Mouse (Mus musculus): Measurements from ENCODE around the gene Gm11084. TPM values are rescaled to one million over a fixed set of nuclear protein-coding genes. Genes with fewer than 3 reads are reported as not detected.
"Not testable (repeated sequence)": the region's sequence is repeated elsewhere in the genome, so short reads cannot be mapped to it uniquely, and the experiment has no call there.

Gm11084 gene
- total RNA-seq, 2 experiments from 2014 or later: not detected

DNA sequence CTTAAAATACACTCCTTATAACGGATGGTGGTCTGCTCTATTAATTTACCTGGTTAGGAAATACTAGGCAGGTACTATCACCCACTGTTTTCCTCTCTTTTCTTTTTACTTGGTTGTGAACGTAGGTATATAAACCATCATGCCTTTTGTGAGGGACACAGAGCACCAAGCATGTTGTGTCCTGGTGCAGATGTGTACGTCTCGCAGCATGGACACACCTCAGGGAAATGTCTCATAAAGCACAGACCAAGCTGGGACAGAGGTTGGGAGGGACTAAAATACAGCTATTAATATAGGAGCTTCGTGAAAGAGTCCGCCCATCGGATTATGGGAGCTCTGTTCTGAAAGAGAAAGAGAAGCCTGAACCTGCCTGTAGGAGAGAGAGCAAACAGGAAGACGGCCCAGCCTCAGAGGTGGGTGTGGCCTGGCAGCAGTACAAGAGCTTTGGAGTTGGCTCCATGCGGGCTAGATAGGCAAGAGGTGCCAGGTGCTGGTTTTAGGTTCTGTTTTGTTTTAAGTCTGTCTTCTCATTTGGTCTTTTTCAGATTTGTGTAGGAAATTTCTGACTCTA lies 10.4 kb upstream of the Gm11084 start:
- intact Hi-C loops (cut with DNase I): no loop called here
- DNase-seq (ENCODE audit: low spot score in 2 of 2): no peak

DNA sequence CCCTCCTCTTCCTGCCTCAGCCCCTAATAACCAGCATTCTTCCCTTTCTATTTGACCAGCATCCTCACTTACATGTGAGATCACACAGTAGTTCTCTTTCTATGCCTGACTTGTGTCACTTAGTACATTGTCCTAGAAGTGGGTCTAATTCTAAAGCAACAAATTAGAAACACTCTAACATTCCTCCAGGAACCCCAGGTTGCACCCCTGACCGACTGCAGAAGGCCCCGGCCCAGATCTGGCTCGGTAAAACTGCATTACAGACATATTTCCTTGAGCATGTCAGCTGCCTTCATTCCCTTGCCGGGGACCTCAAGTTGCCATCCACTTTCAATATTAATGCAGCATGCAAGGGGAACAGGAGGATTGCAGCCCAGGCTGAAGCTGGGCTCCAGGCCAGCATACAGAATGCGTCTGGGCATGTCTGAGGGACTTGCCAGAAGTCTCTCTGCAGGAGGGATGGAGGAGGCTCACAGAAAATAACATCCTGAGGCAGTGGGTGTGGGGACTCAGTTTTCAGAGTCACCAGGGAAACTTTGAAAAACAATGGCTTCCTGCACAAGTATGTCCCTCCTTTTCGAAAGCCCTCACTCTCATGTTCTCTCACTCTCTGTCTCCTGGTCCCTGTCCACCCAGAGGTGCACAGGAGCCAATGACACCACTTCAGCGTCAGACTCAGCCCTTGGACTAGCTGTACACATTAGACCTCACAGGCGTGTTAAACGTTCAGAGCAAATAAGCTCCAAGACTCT lies 9.0 kb upstream of the Gm11084 start:
- peak; percentile 66 to 68 for DNase-seq (ENCODE audit: low spot score in 2 of 2)
- intact Hi-C loops (cut with DNase I): no loop called here

DNA sequence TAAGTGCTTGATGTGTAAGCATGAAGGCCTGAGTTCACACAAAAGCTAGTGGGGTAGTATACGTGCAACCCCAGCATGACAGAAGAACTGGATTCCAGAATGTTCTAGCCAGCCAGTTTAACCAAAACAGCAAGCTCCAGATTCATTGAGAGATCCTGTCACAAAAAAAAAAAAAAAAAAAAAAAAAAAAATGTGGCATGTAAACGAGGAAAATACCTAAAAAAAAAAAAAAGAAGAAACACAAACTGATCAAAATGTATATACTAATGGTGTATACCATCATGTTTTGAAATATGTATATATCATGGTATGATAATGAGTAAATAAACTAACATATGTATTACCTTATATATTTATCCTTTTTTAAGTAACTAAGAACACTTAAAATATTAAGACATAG lies 7.6 kb upstream of the Gm11084 start:
- intact Hi-C loops (cut with DNase I): no loop called here
- no peak for DNase-seq (ENCODE audit: low spot score in 2 of 2)

DNA sequence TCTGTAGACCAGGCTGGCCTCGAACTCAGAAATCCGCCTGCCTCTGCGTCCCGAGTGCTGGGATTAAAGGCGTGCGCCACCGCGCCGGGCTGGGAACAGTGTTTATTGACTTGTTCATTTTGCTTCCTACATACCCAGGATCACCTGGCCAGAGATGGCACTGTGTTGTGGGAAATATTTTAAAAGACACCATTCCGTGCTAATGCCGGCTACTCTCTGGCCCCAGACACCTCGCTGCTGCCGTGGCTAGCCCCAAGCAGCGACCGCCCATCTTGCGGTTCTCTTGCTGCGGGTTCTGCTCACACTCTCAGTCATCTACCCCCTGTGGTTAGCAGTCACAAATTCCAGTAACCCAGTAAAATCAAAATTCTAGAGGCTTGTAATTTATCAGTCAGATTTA lies 6.0 kb upstream of the Gm11084 start:
- DNase-seq (ENCODE audit: low spot score in 2 of 2): no peak

DNA sequence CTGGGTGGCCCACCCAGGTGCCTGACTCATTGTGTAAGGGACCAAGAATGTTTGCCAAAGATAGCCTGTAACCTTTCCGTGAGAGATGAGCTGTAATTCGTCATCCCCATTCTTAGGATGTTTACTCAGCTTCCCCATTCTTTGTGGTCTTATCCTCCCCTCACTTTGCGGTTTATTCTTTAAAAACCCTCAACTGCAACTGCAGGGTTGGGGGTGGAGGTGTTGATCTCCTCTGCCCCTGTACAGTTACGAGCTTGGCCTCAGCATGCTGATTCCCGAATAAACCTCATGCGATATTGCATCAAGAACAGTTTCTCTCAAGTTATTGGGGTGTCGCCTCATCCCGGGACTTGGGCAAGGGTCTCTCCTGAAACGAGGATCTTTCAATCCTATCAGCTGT lies 2.4 kb upstream of the Gm11084 start:
- DNase-seq (ENCODE audit: low spot score in 2 of 2); intact Hi-C loops (cut with DNase I): not testable (repeated sequence)

More for the DNA sequence above, 6.0 kb upstream of the Gm11084 start:
- intact Hi-C loops (cut with DNase I): no loop called here

DNA sequence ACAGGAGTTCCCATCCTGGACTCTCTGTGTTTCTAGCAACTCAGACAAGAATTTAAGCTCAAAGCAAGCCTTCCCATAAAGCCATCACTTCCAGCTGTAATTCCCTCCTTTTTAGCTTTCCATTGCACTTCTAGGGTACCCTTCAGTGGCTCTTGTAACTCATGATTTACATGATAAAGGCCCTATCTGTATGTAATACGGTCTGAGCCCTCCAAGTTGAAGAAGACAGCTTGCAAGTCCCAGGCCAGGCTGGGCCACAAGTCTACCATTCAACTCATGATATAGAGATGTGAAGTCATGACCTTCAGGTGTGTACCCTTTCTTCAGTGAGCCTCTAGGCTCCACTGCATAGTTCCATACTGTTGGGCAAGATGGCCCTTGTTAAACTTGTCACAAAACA lies 1.0 kb downstream of the Gm11084 start:
- intact Hi-C loops (cut with DNase I): no loop called here
- no peak for DNase-seq (ENCODE audit: low spot score in 2 of 2)

DNA sequence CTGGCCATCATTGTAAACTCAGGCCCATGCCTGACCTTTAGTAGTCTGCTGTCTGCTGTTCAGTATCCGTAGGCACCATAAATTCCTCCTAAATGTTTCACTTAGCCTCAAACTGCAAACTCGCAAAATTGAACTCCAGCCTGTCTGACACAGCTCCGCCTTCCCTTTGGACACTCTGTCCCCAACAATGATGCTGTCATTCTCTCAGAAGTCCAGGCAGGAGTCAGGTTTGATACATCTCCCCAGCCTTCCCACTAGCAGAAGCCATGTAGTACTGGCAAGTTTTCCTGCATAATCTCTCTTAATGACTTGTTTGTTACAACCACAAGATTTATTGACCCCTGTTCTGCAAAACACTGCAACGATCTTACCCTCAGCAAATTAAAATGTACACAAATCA lies 1.7 kb downstream of the Gm11084 start:
- DNase-seq (ENCODE audit: low spot score in 2 of 2): no peak
- intact Hi-C loops (cut with DNase I): loop anchor here (5.0 kb wide), 1 partner anchor 468 kb away; no protein-coding TSS in a partner anchor

DNA sequence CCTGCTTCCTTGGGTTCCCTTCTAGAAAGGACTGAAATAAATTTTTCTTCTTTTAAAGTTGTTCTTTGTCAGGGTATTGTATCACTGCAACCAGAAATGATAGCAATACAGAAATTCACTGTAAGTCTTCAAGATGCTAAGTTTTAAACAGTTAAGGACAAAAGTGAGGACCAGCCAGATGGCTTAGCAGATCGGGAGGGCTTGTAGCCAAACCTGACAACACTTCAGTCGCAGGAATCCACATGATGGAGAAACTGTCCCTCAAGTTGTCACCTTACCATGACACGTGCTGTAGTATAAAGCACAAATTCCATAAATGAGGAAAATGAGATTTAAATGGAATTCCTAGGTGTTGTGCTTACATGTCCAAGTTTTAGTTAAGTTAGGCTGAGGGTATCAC lies 3.3 kb downstream of the Gm11084 start:
- intact Hi-C loops (cut with DNase I): loop anchor here (5.0 kb wide), 1 partner anchor 466 kb away; no protein-coding TSS in a partner anchor
- DNase-seq (ENCODE audit: low spot score in 2 of 2): no peak

DNA sequence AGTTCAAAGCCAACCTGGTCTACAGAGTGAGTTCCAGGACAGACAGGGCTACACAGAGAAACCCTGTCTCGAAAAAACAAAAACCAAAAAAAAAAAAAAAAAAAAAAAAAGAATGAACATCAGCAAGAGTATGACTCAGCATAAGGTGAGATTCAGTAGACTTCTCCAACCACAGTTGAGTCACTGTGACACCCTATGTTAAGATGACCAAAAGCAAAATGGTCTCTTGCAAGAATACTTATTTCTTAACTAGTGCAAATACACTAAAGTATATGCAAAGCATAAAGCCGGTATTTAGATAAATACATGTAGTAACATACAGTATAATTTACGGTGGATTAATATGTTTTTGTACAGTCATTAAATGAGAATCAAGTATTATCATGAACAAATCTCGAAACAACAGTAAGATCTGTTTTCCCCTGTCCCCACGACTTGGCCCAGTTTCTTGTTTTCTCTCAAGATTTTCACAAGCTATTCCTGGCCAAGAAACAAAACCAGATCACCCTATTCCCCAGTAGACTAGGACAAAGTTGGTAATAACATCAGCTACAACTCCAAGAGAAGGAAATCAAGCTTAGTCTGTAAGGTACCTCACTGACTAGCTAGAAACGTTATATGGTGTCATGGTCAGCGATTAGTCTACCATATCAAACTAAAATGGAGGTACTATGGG lies 4.3 kb downstream of the Gm11084 start:
- intact Hi-C loops (cut with DNase I): loop anchor here (5.0 kb wide), 1 partner anchor 465 kb away; no protein-coding TSS in a partner anchor

DNA sequence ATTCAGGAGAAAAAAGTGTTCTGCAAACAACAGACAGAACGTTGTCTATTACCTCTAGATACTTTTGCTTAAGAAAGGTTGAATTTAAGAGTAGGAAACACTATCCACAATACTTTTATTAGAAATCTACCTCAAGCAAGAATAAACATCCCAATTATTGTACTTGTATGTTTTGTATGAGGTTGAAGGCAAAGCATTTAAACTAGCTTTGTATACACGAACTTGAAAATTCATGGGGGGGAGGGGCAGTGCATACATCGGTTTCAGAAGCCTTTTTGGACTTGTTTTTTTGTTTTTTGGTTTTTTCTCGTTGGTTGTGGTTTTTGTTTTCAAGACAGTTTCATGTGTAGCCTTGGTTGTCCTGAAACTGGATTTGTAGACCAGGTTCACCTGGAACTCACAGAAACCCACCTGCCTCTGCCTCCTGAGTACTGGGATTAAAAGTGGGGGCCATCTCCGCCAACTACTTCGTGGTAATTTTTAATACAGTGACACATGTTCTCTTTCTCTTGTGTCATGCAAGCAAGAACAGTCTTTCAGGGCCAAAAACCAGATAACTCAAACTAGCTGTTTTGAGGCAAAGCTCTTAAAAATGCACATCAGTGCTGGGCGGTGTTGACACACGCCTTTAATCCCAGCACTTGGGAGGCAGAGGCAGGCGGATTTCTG lies 4.9 kb downstream of the Gm11084 start:
- intact Hi-C loops (cut with DNase I): loop anchor here (5.0 kb wide), 1 partner anchor 464 kb away; no protein-coding TSS in a partner anchor
- DNase-seq (ENCODE audit: low spot score in 2 of 2): no peak

More for the DNA sequence above, 4.3 kb downstream of the Gm11084 start:
- DNase-seq (ENCODE audit: low spot score in 2 of 2): no peak

DNA sequence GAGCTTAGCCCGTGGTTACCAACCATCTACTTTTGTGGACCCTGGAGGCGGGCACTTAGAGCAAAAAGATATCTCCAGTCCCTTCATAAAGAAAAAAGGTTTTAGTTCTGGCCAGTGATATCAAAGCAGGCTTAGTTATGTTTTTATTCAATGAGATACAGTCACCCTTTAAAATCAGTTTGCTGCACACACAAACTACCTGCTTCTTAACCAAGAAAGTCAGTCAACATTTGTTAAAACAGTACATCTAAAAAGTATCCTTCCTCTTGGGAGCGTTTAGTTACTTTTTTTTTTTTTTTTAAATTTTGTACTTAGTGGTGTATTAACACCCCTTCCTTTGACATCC lies 5.5 kb downstream of the Gm11084 start:
- DNase-seq (ENCODE audit: low spot score in 2 of 2): no peak
- intact Hi-C loops (cut with DNase I): loop anchor here (5.0 kb wide), 1 partner anchor 464 kb away; no protein-coding TSS in a partner anchor

DNA sequence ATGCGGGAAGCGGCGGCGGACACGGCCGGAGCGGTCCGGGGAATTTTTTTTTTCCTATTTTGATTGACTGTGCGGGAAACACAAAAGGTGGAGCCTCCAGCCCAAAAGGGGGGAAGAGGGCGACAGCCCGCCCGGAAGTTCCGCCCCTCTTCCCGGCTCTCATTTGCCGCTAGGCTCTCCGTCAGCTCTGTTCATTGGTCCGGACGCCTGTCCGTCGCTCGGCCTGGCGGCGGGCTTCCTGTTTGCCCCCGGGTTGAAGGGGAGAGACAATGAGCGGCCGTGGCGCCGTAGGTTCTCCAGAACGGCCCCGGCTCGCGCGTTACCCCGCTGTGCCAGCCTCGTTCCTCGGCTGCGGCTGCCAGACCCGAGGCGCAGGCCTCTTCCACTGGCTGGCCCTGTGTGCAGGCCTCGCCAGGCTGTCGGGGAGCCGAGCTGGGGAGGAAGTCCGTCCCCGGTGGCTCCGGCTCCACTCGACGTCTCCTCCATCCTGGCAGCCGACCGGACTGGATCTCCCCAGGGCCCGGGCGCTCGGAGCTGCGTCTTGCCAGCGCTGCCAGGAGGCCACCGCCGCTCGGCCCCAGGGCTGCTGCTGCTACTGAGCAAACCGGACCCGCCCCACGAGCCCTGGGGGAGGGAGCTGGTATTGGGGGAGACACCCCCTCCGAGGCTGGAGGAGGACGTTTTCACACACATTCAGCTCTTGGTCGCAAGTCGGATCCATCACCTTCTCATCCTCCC lies 6.0 kb downstream of the Gm11084 start, which contains the start of gene Sp3:
TSS of gene Sp3 (minus strand) at position 110 of the 738 bp plus-strand sequence.
- peak; percentile 97 for DNase-seq (ENCODE audit: low spot score in 2 of 2)
- intact Hi-C loops (cut with DNase I): loop anchor here (5.0 kb wide), 1 partner anchor 463 kb away; no protein-coding TSS in a partner anchor

DNA sequence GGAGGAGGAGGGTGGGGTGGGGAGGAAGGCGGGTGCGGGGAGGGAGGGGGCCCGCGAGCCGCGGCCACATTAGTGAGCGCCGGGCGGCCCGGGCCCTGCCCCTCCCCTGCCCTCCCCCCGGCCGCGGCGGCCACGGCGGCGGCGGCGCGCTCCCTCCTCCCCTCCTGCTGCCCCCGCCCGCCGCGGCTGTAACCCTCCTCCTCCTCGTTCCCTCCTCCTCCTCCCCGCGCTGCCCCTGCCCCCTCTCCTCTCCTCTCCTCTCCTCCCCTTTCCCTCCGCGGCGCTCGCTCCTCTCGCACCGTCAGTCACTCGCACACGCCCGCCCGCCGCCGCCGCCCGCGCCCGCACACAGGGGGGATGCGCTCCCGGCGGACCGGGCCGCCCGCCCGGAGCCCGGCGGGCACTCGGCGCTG lies 6.9 kb downstream of the Gm11084 start:
- peak; percentile 71 to 81 for DNase-seq (ENCODE audit: low spot score in 2 of 2)

DNA sequence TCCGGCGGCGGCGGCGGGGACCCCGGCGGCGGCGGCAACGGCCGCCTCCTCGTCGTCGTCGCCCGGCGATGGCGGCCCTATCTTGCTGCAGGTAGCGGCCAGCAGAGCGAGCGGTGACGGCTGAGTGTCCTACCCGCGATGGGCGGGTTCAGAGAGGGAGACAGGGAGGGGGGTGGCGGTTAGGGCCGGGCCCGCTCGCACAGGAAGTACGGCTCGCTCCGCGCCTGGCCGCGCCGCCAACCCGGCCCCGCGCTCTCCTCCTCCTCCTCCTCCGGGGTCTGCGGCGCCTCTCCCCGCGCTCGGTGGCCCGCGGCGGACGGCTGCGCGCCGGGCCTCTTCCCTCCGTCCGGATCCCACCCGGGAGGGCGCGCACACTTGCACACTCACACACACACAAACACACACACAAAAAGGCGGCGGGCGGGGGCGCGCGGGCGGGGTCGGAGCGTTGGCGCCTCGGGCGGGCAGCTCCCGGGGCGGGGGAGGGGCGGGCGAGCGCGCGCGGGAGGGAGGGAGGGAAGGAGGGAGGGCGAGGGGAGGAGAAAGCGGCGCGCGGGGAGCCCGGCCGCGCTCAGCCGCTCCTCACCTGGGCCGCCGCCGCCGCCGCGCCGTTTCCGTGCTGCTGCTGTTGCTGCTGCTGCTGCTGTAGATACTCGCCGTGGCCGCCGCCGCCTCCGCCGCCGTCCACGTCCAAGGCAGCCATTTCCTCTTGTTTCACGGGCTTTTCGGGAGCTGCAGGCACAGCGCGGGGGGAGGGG lies 7.4 kb downstream of the Gm11084 start:
- intact Hi-C loops (cut with DNase I): loop anchor here (5.0 kb wide), 1 partner anchor 298 kb away; no protein-coding TSS in a partner anchor
- peak; percentile 87 for DNase-seq (ENCODE audit: low spot score in 2 of 2)

More for the DNA sequence above, 6.9 kb downstream of the Gm11084 start:
- intact Hi-C loops (cut with DNase I): loop anchor here (5.0 kb wide), 2 partner anchors 298 to 462 kb away; no protein-coding TSS in a partner anchor

DNA sequence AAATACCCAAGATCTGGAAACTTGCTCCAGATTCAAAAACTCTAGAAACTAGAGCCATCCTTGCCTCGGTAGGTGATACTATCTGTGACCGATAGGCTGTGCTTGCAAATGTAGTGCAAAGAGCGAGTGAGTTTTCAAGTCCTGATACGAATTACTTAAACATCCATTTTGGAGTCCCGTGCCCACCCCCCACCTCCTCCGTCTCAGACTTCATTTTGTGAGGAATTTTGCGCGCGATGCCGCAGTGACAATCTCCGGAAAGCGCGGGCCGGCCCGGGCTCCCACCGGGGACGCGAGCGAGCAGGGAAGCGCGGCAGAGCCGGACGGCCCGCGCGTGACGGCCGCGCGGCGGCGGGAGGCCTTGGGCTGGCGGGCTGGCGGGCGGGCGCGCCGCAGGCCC lies 8.0 kb downstream of the Gm11084 start:
- DNase-seq (ENCODE audit: low spot score in 2 of 2): no peak
- intact Hi-C loops (cut with DNase I): loop anchor here (5.0 kb wide), 1 partner anchor 299 kb away; no protein-coding TSS in a partner anchor

DNA sequence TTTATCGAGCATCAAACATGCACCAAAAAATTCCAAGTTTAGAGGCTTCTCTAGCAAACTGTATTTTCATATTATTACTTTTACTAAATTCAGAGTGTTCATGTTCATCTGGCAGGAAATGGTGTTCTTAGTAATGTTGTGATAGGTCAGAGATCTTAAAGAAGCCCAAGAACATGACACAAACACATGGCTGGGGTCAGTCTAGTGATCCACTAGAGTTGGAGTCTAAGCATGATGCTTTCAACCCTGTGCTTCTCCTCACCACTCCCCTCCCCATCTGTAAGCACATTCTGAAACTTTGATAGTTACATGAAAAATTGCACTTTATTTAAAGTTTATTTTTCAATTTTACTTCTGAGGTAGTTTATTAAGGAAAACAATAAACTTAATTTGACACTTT lies 9.2 kb downstream of the Gm11084 start:
- intact Hi-C loops (cut with DNase I): loop anchor here (5.0 kb wide), 1 partner anchor 300 kb away; no protein-coding TSS in a partner anchor

DNA sequence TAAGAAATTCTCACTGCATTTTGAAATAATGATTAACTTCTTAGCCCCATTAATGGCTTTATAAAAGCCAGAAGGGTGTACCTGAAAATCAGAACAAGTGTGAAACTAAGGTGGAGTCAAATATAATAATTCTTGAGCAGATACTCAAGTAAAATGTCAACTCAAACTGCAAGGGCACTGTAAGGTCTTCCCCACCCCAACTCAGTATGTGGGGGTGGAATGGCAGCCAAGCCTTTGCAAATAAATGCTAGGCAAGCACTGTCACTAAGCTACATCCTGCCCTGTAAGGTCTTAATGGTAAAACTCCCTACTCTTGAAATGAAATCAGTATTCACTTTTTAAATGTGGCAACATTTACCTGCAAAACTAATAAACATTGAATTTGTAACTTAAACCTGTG lies 10.5 kb downstream of the Gm11084 start:
- DNase-seq (ENCODE audit: low spot score in 2 of 2): no peak
- intact Hi-C loops (cut with DNase I): loop anchor here (5.0 kb wide), 1 partner anchor 301 kb away; no protein-coding TSS in a partner anchor

More for the DNA sequence above, 9.2 kb downstream of the Gm11084 start:
- DNase-seq (ENCODE audit: low spot score in 2 of 2): no peak

DNA sequence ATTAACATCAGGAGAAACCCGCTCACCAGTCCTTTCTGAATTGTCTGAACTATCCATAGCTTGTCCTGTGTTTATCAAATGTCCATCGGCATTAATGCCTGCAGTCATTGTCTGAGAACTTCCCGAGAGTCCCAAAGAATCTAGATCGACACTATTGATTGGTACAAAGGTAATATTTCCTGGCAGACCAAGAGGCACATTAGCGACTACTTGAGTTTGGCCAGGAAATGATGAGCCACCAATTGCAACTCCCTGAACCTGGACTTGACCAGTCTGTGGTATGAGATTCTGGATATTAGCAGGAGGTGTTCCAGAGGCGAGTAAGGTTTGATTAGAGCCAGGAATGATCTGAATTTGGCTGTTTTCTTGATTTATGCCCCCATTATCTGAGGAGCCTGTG lies 15.7 kb downstream of the Gm11084 start:
- intact Hi-C loops (cut with DNase I): no loop called here
- no peak for DNase-seq (ENCODE audit: low spot score in 2 of 2)
